11 mouse cellular contexts compared by ENCODE assay signal in the genomic region with DNA sequence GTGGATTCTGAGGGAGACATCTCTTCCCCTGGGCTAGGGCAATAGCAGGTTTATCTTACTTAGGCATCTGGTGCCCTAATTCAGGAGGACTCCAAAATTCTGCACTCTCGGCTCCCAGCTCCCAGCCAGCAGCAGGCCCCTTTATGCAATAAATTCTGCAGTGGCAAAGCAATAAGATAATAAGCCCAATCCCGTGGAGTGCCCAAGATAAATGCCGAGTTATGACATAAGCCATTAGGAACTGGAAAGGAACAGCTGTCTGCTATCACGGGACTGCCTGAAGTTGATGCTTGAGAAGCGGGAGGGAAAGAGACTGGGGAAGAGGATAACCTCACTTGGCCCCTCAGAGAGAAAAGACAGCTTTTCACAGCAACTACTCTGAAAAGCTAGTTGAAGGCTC.
DNase-seq lines count a peak whose midpoint lies in the region; ATAC-seq and TF ChIP-seq lines count a peak whose summit lies in the region.
"Had no signal": no experiment of that assay in that cellular context is flagged by ENCODE, and none has a peak within 500 bp of the region (broad histone marks: within the 10 kb centered on the region; RNA-seq: fewer than 3 reads in every experiment).

No protein-coding gene starts in this region.

- no peak for TF ChIP-seq CTCF in intestine, postnatal 0 days (IDR thresholded peaks at IDR 0.05; ENCODE audit: low read depth)

- H3K9ac ChIP-seq in intestine, embryonic 15.5 days: no peak overlapping the region
- no peak overlapping the region for H3K9ac ChIP-seq in intestine, postnatal 0 days (ENCODE audit: low read depth, low read length)
- H3K9ac ChIP-seq in hindbrain, embryonic 15.5 days: no peak overlapping the region
- H3K9ac ChIP-seq in midbrain, embryonic 14.5 days (replicated peaks; ENCODE audit: low read length): no peak overlapping the region
- H3K9ac ChIP-seq: stomach, embryonic 15.5 days had no signal

- no peak overlapping the region for H3K4me3 ChIP-seq in intestine, embryonic 15.5 days (replicated peaks)
- H3K4me3 ChIP-seq in intestine, postnatal 0 days (ENCODE audit: low read depth, low read length): no peak overlapping the region
- H3K4me3 ChIP-seq in hindbrain, embryonic 15.5 days: no peak overlapping the region
- no peak overlapping the region for H3K4me3 ChIP-seq in midbrain, embryonic 14.5 days (replicated peaks; ENCODE audit: low read depth, low read length)
- H3K4me3 ChIP-seq: heart, adult 2 months; myocyte; stomach, embryonic 15.5 days had no signal

- peak; percentile 59 to 66 for DNase-seq in cerebellum, postnatal 25 days
- peak; percentile 56 for DNase-seq in midbrain, embryonic 14.5 days
- no peak for DNase-seq in adipocyte (ENCODE audit: low spot score)
- DNase-seq in spleen, adult 18-20 months: no peak
- DNase-seq in thymus, postnatal 10 days (ENCODE audit: low spot score in 2 of 2): no peak

- H3K9me3 ChIP-seq in intestine, embryonic 15.5 days: no peaks in the 10 kb centered on the region
- no peaks in the 10 kb centered on the region for H3K9me3 ChIP-seq in intestine, postnatal 0 days (ENCODE audit: control insufficient read depth)
- H3K9me3 ChIP-seq in hindbrain, embryonic 15.5 days: no peaks in the 10 kb centered on the region
- no peaks in the 10 kb centered on the region for H3K9me3 ChIP-seq in midbrain, embryonic 14.5 days (ENCODE audit: control insufficient read depth, low read length)
- H3K9me3 ChIP-seq: stomach, embryonic 15.5 days had no signal

- H3K36me3 ChIP-seq in intestine, embryonic 15.5 days: no peaks in the 10 kb centered on the region
- H3K36me3 ChIP-seq in intestine, postnatal 0 days (ENCODE audit: control insufficient read depth, insufficient read depth): no peaks in the 10 kb centered on the region
- H3K36me3 ChIP-seq in hindbrain, embryonic 15.5 days: no peaks in the 10 kb centered on the region
- no peaks in the 10 kb centered on the region for H3K36me3 ChIP-seq in midbrain, embryonic 14.5 days (ENCODE audit: control insufficient read depth, insufficient read depth, low read length)
- H3K36me3 ChIP-seq: stomach, embryonic 15.5 days had no signal

- ATAC-seq in intestine, embryonic 15.5 days: peak; percentile 56; the same call in 1 of the 2 replicates
- ATAC-seq in intestine, postnatal 0 days: no peak
- ATAC-seq in hindbrain, embryonic 15.5 days (ENCODE audit: low FRiP score, low read depth): peak; percentile 56
- ATAC-seq in midbrain, embryonic 14.5 days (ENCODE audit: low FRiP score, low TSS enrichment): no peak

- no peak overlapping the region for H3K27ac ChIP-seq in intestine, embryonic 15.5 days
- no peak overlapping the region for H3K27ac ChIP-seq in intestine, postnatal 0 days (ENCODE audit: low read depth, low read length)
- 0 out of 2 replicates have a peak overlapping the region, but pooled peaks have one; percentile 3 for H3K27ac ChIP-seq in hindbrain, embryonic 15.5 days (replicated peaks)
- no peak overlapping the region for H3K27ac ChIP-seq in midbrain, embryonic 14.5 days (replicated peaks; ENCODE audit: low read depth, low read length)
- H3K27ac ChIP-seq: heart, adult 2 months; stomach, embryonic 15.5 days had no signal

- H3K4me2 ChIP-seq in intestine, embryonic 15.5 days (replicated peaks): no peak overlapping the region
- no peak overlapping the region for H3K4me2 ChIP-seq in intestine, postnatal 0 days (replicated peaks; ENCODE audit: low read depth)
- H3K4me2 ChIP-seq in hindbrain, embryonic 15.5 days: no peak overlapping the region
- H3K4me2 ChIP-seq in midbrain, embryonic 14.5 days (ENCODE audit: low read length): no peak overlapping the region
- H3K4me2 ChIP-seq: stomach, embryonic 15.5 days had no signal

- H3K27me3 ChIP-seq in intestine, embryonic 15.5 days (replicated peaks): no peaks in the 10 kb centered on the region
- H3K27me3 ChIP-seq in intestine, postnatal 0 days (replicated peaks; ENCODE audit: control insufficient read depth, insufficient read depth, low read length): no peaks in the 10 kb centered on the region
- no peaks in the 10 kb centered on the region for H3K27me3 ChIP-seq in hindbrain, embryonic 15.5 days
- no peaks in the 10 kb centered on the region for H3K27me3 ChIP-seq in midbrain, embryonic 14.5 days (ENCODE audit: control insufficient read depth, insufficient read depth, low read length)
- H3K27me3 ChIP-seq: stomach, embryonic 15.5 days had no signal

- H3K4me1 ChIP-seq in intestine, embryonic 15.5 days (replicated peaks): no peaks in the 10 kb centered on the region
- H3K4me1 ChIP-seq in intestine, postnatal 0 days (replicated peaks; ENCODE audit: control insufficient read depth, insufficient read depth, low read length): no peaks in the 10 kb centered on the region
- peaks cover 15% of the 10 kb centered on the region for H3K4me1 ChIP-seq in hindbrain, embryonic 15.5 days (replicated peaks)
- 0 out of 2 replicates have a peak, but pooled peaks cover 3% of the 10 kb centered on the region for H3K4me1 ChIP-seq in midbrain, embryonic 14.5 days (ENCODE audit: control insufficient read depth, insufficient read depth, low read length)
- H3K4me1 ChIP-seq: stomach, embryonic 15.5 days had no signal

- 17% methylated on average over 5 of the region's 5 CpGs for WGBS in intestine, embryonic 15.5 days
- WGBS in intestine, postnatal 0 days: 17% methylated on average over 5 of the region's 5 CpGs
- 30% methylated on average over 5 of the region's 5 CpGs for WGBS in hindbrain, embryonic 15.5 days
- WGBS in midbrain, embryonic 14.5 days: 24% methylated on average over 5 of the region's 5 CpGs

Comparison
In these comparisons a context has a peak if more than half of its experiments do, and no peak if none do; other contexts are left out.
1. ATAC-seq: peak in intestine, embryonic 15.5 days (single experiment) and hindbrain, embryonic 15.5 days (single experiment); none in intestine, postnatal 0 days (single experiment) and midbrain, embryonic 14.5 days (single experiment).
2. DNase-seq: peak in cerebellum, postnatal 25 days (2 of 2) and midbrain, embryonic 14.5 days (single experiment); none in adipocyte (single experiment), spleen, adult 18-20 months (0 of 2) and thymus, postnatal 10 days (0 of 2).